Mouse (Mus musculus) layer of hippocampus, postnatal 10 days (tissue): ENCODE measurements around the gene Gpnmb. TPM values are rescaled to one million over a fixed set of nuclear protein-coding genes. Genes with fewer than 3 reads are reported as not detected.
A peak's percentile ranks its signal among the peaks of the same experiment; 100 is the strongest.

Experiments used
- DNase-seq, 2 experiments: peaks; one replicate each; pipeline ENCODE4 v3.0.0; 2021; ENCODE audit warnings: low spot score in 2 of 2
- total RNA-seq, 2 experiments: library from RNA; stranded (reverse); gene quantifications; 2 replicates each; pipeline ENCODE4 v1.2.3; 2021

Gene Gpnmb
- total RNA-seq, 2 experiments from 2014 or later, result 0.53 to 0.58 TPM

GRCm38 (mm10) chr6:49096421-49096820 lies 60.1 kb downstream of the Gpnmb start:
- peak; percentile 27 to 33 for DNase-seq

GRCm38 (mm10) chr6:49096933-49097461 lies 60.7 kb downstream of the Gpnmb start:
- peak; percentile 60 to 70 for DNase-seq

- DNase-seq, result peak; percentile 13 to 26
These were observed 61.3 kb downstream of the Gpnmb start for GRCm38 (mm10) chr6:49097596-49098110.

- DNase-seq, result no peak
These were observed 62.7 kb downstream of the Gpnmb start for GRCm38 (mm10) chr6:49099086-49099485.

- no peak for DNase-seq
These were observed 70.6 kb downstream of the Gpnmb start for GRCm38 (mm10) chr6:49106746-49107500.

GRCm38 (mm10) chr6:49109196-49109595 lies 72.8 kb downstream of the Gpnmb start:
- DNase-seq, result no peak

- DNase-seq, result no peak
These were observed 77.5 kb downstream of the Gpnmb start for GRCm38 (mm10) chr6:49113895-49114294.

- no peak for DNase-seq
These were observed 78.1 kb downstream of the Gpnmb start for GRCm38 (mm10) chr6:49114457-49114856.

- no peak for DNase-seq
These were observed 79.2 kb downstream of the Gpnmb start for GRCm38 (mm10) chr6:49115550-49115949.

GRCm38 (mm10) chr6:49116241-49116640 lies 79.9 kb downstream of the Gpnmb start:
- no peak for DNase-seq

- no peak for DNase-seq
These were observed 82.1 kb downstream of the Gpnmb start for GRCm38 (mm10) chr6:49118446-49118845.

- no peak for DNase-seq
These were observed 83.3 kb downstream of the Gpnmb start for GRCm38 (mm10) chr6:49119462-49120135.

- DNase-seq, result no peak
These were observed 84.0 kb downstream of the Gpnmb start for GRCm38 (mm10) chr6:49120370-49120769.

Other genes starting within 250 kb of the Gpnmb start
- 10 to 100 TPM; 14.7 to 15.4 TPM for gene Tmem176a, start 195.6 kb upstream of the Gpnmb start, total RNA-seq
- gene Tmem176b, start 195.1 kb upstream of the Gpnmb start, total RNA-seq, result 10 to 100 TPM; 45.6 to 47.8 TPM
- gene Aoc1, start 163.7 kb upstream of the Gpnmb start, total RNA-seq, result not detected
- gene 1600015I10Rik, start 106.7 kb upstream of the Gpnmb start, total RNA-seq, result not detected
- gene Doxl2, start 61.6 kb upstream of the Gpnmb start, total RNA-seq, result not detected
- gene Svs1, start 49.7 kb upstream of the Gpnmb start, total RNA-seq, result not detected
- gene Malsu1, start 37.2 kb downstream of the Gpnmb start, total RNA-seq, result 10 to 100 TPM; 24.5 to 34.2 TPM
- 1 to 10 TPM; 1.4 TPM for gene Igf2bp3, start 178.4 kb downstream of the Gpnmb start, total RNA-seq
- 10 to 100 TPM; 76.6 to 76.9 TPM for gene Tra2a, start 227.5 kb downstream of the Gpnmb start, total RNA-seq